Mouse (Mus musculus): ENCODE data around the gene Atxn2.

DNA sequence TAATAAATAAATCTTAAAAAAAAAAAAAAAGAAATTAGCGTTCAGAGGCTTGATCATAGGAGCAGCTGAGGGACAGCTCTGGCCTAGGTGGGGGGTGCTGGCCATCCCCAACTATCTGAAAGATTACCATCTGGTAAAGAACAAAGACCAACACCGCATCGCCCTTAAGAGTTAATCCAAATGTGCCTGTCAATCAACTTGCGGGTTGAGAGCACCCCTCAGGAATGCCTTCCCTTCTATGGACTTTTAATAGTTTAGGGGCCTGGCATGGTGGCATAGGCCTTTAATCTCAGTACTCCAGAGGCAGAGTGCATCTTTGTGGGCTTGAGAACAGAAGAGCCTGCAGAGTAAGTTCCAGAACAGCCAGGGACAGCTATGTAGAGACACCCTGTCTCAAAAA lies 18.2 kb upstream of the Atxn2 start:
- no peak for TF ChIP-seq CTCF (conservative IDR thresholded peaks at IDR 0.05; ENCODE audit: low read length)
- TF ChIP-seq NANOG (IDR thresholded peaks at IDR 0.05; ENCODE audit: borderline replicate concordance, low read length): no peak
